Mouse (Mus musculus) thymus, postnatal 25 days (tissue): ENCODE measurements around the gene Lypd6b.

Experiments
- DNase-seq: peaks from one replicate; pipeline ENCODE4 v3.0.0; 2022

The Lypd6b gene

GRCm38 (mm10) chr2:49871012-49871411, 83.5 kb downstream of the Lypd6b start:
- no peak for DNase-seq

GRCm38 (mm10) chr2:49880507-49880906, 93.0 kb downstream of the Lypd6b start:
- DNase-seq: no peak

- no peak for DNase-seq
These were observed 93.5 kb downstream of the Lypd6b start for GRCm38 (mm10) chr2:49881002-49881401.

GRCm38 (mm10) chr2:49882461-49882860, 95.0 kb downstream of the Lypd6b start:
- DNase-seq: no peak

GRCm38 (mm10) chr2:49883990-49884389, 96.5 kb downstream of the Lypd6b start:
- DNase-seq: no peak

- DNase-seq: no peak
These were observed 98.7 kb downstream of the Lypd6b start for GRCm38 (mm10) chr2:49886209-49886608.

- DNase-seq: no peak
These were observed 100.9 kb downstream of the Lypd6b start for GRCm38 (mm10) chr2:49888346-49888745.

GRCm38 (mm10) chr2:49890727-49891126, 103.2 kb downstream of the Lypd6b start:
- DNase-seq: no peak

- no peak for DNase-seq
These were observed 122.4 kb downstream of the Lypd6b start for GRCm38 (mm10) chr2:49909838-49910407.

- DNase-seq: no peak
These were observed 124.0 kb downstream of the Lypd6b start for GRCm38 (mm10) chr2:49911296-49912034.

- DNase-seq: no peak
These were observed 124.9 kb downstream of the Lypd6b start for GRCm38 (mm10) chr2:49912261-49912895.

GRCm38 (mm10) chr2:49917489-49917888, 130.0 kb downstream of the Lypd6b start:
- DNase-seq: no peak

- DNase-seq: no peak
These were observed 130.6 kb downstream of the Lypd6b start for GRCm38 (mm10) chr2:49918132-49918531.

- no peak for DNase-seq
These were observed 131.2 kb downstream of the Lypd6b start for GRCm38 (mm10) chr2:49918692-49919091.

- no peak for DNase-seq
These were observed 134.5 kb downstream of the Lypd6b start for GRCm38 (mm10) chr2:49921948-49922347.

GRCm38 (mm10) chr2:49922810-49923209, 135.3 kb downstream of the Lypd6b start:
- DNase-seq: no peak

- DNase-seq: no peak
These were observed 138.7 kb downstream of the Lypd6b start for GRCm38 (mm10) chr2:49926186-49926585.

GRCm38 (mm10) chr2:49927362-49927761, 139.9 kb downstream of the Lypd6b start:
- no peak for DNase-seq

GRCm38 (mm10) chr2:49929931-49930330, 142.4 kb downstream of the Lypd6b start:
- DNase-seq: no peak

GRCm38 (mm10) chr2:49937621-49938020, 150.1 kb downstream of the Lypd6b start:
- DNase-seq: no peak

GRCm38 (mm10) chr2:49938246-49938645, 150.8 kb downstream of the Lypd6b start:
- DNase-seq: no peak

GRCm38 (mm10) chr2:49940372-49940771, 152.9 kb downstream of the Lypd6b start:
- no peak for DNase-seq

- DNase-seq: no peak
These were observed 154.6 kb downstream of the Lypd6b start for GRCm38 (mm10) chr2:49942100-49942499.

- no peak for DNase-seq
These were observed 164.2 kb downstream of the Lypd6b start for GRCm38 (mm10) chr2:49951681-49952080.
